Comparison of ENCODE assay signal across 8 mouse cellular contexts in the genomic region with DNA sequence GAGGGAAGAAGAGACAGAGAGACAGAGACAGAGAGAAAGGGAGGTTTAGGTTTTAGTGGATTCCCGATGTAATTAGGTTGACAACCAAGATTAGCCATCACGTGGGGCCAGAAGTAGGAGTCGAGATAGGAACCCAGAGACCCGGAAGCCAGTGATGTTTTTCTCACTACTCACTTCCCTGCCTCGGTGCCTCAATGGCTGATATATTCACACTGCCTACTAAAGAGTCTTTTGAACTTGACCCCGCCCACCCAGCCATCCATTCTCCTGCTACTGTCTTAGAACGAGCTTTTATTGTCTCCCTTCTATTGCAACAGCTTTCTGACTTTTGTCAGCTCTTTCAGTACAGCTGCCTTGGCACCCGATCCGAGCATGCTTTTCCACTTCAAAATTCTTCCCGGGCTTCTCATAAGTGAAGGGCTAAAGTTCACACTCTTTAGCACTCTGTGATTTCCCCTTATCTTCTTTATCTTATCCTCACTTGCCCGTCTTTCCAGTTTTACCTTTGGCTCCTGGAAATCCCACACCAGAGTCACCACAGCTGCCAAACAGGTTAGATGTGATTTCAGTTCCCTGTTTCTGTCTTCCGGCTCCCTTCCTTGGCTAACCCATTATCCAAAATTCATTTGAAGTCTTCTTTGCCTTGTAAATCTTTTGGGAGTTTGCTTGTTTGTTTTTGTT. TPM values are rescaled to one million over a fixed set of nuclear protein-coding genes. Genes with fewer than 3 reads are reported as not detected.
A peak's percentile ranks its signal among the peaks of the same experiment; 100 is the strongest.
DNase-seq lines count a peak whose midpoint lies in the region; ATAC-seq lines count a peak whose summit lies in the region.

No protein-coding gene starts in this region.

- peak; percentile 79; the same call in 1 of the 2 replicates for ATAC-seq in intestine, embryonic 14.5 days (replicated peaks; ENCODE audit: low FRiP score, low TSS enrichment, low read depth)
- no peak for ATAC-seq in erythroid progenitor cell, adult 5-6 weeks (replicated peaks; ENCODE audit: low FRiP score, poor library complexity, severe bottlenecking)
- no peak for ATAC-seq in forebrain, embryonic 12.5 days (ENCODE audit: low FRiP score)

- no peaks in the 10 kb centered on the region for H3K9me3 ChIP-seq in intestine, embryonic 14.5 days (ENCODE audit: control insufficient read depth, low read length)
- no peaks in the 10 kb centered on the region for H3K9me3 ChIP-seq in forebrain, embryonic 12.5 days
- H3K9me3 ChIP-seq in midbrain, embryonic 10.5 days (replicated peaks), result no peaks in the 10 kb centered on the region

- H3K4me3 ChIP-seq in intestine, embryonic 14.5 days (ENCODE audit: low read depth, low read length), result no peak overlapping the region
- H3K4me3 ChIP-seq in forebrain, embryonic 12.5 days (replicated peaks), result no peak overlapping the region
- H3K4me3 ChIP-seq in midbrain, embryonic 10.5 days, result no peak overlapping the region

- DNase-seq in embryo, embryonic 10.5 days (ENCODE audit: low spot score), result peak; percentile 39
- no peak for DNase-seq in embryo, embryonic 10 days (ENCODE audit: low spot score)
- peak; percentile 37 to 51 for DNase-seq in B cell, adult 2 months
- peak; percentile 66 for DNase-seq in intestine, embryonic 14.5 days (ENCODE audit: low spot score)
- peak; percentile 11 to 22 for DNase-seq in lung, postnatal 4 days
- DNase-seq in midbrain, embryonic 10.5 days (ENCODE audit: low spot score), result no peak

- H3K9ac ChIP-seq in intestine, embryonic 14.5 days (ENCODE audit: low read length), result no peak overlapping the region
- no peak overlapping the region for H3K9ac ChIP-seq in forebrain, embryonic 12.5 days

- H3K27ac ChIP-seq in intestine, embryonic 14.5 days (ENCODE audit: low read depth), result peak overlapping the region; percentile 65
- H3K27ac ChIP-seq in forebrain, embryonic 12.5 days, result no peak overlapping the region
- H3K27ac ChIP-seq in midbrain, embryonic 10.5 days (replicated peaks), result no peak overlapping the region

- H3K27me3 ChIP-seq in intestine, embryonic 14.5 days (replicated peaks; ENCODE audit: control insufficient read depth, insufficient read depth, low read length), result no peaks in the 10 kb centered on the region
- H3K27me3 ChIP-seq in forebrain, embryonic 12.5 days, result no peaks in the 10 kb centered on the region
- no peaks in the 10 kb centered on the region for H3K27me3 ChIP-seq in midbrain, embryonic 10.5 days (ENCODE audit: low read depth, poor library complexity, severe bottlenecking)

- no peaks in the 10 kb centered on the region for H3K36me3 ChIP-seq in intestine, embryonic 14.5 days (ENCODE audit: control insufficient read depth, insufficient read depth, low read length)
- no peaks in the 10 kb centered on the region for H3K36me3 ChIP-seq in forebrain, embryonic 12.5 days (replicated peaks)
- no peaks in the 10 kb centered on the region for H3K36me3 ChIP-seq in midbrain, embryonic 10.5 days

- H3K4me1 ChIP-seq in intestine, embryonic 14.5 days (replicated peaks; ENCODE audit: control insufficient read depth, insufficient read depth, low read length), result no peaks in the 10 kb centered on the region
- H3K4me1 ChIP-seq in forebrain, embryonic 12.5 days, result peaks cover 4% of the 10 kb centered on the region; the same call in 1 of the 2 replicates
- peaks cover 5% of the 10 kb centered on the region for H3K4me1 ChIP-seq in midbrain, embryonic 10.5 days

- peak overlapping the region; percentile 31 for H3K4me2 ChIP-seq in intestine, embryonic 14.5 days (ENCODE audit: low read length)
- H3K4me2 ChIP-seq in forebrain, embryonic 12.5 days, result no peak overlapping the region

- 25% methylated on average over 12 of the region's 12 CpGs for WGBS in intestine, embryonic 14.5 days
- 36% methylated on average over 12 of the region's 12 CpGs for WGBS in forebrain, embryonic 12.5 days
- 49% methylated on average over 12 of the region's 12 CpGs for WGBS in midbrain, embryonic 10.5 days

RNA-seq across cellular contexts. Expression of gene Tlk1, which starts 13.1 kb away (rescaled TPM):
- 36.7 and 37.6 TPM in 2 replicates for polyA plus RNA-seq in intestine, embryonic 14.5 days (2014; fragmentation: Nextera tagmentation; extraction: Ambion mirVana)
- total RNA-seq in erythroid progenitor cell, adult 5-6 weeks (2015; ENCODE audit: low replicate concordance), result 134 and 172 TPM in 2 replicates
- total RNA-seq in erythroid progenitor cell, adult 5-6 weeks (2017; ENCODE audit: low replicate concordance), result 126 and 148 TPM in 2 replicates
- polyA plus RNA-seq in forebrain, embryonic 12.5 days (2016; fragmentation: Nextera tagmentation; extraction: Ambion mirVana), result 31.4 and 40.0 TPM in 2 replicates
- 30.1 and 30.5 TPM in 2 replicates for polyA plus RNA-seq in midbrain, embryonic 10.5 days (2016; fragmentation: Nextera tagmentation; extraction: Ambion mirVana)

Comparison
In these comparisons a context has a peak if more than half of its experiments do, and no peak if none do; other contexts are left out.
1. DNase-seq: peak in embryo, embryonic 10.5 days (single experiment), B cell, adult 2 months (2 of 2), intestine, embryonic 14.5 days (single experiment) and lung, postnatal 4 days (2 of 2); none in embryo, embryonic 10 days (single experiment) and midbrain, embryonic 10.5 days (single experiment).